Mouse (Mus musculus): ENCODE measurements around the gene Adgrl3.

DNA sequence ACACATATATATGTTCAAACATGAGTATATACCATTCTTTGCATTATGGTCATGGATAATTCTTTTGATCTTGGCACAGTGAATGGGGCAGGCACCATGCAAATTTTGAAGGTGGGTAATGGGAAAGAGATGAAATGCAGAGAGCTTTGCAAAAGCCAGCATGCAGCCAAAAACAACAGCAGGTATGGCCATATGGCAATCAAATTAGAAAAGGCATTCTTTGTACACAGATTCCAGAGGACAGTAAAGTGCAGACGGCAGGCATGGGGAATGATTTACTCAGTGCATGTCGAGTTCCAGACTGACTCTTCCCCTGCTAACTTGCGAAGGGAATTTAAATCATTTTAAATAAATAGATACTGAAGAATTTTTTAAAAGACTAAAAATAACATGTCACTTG, 716.1 kb downstream of the Adgrl3 start:
- TF ChIP-seq POLR2A (IDR thresholded peaks at IDR 0.05; ENCODE audit: extremely low read depth, insufficient read depth, low read length), result no peak
- TF ChIP-seq CTCF (IDR thresholded peaks at IDR 0.05; ENCODE audit: extremely low read depth, insufficient read depth, low read length), result no peak
